Mouse (Mus musculus): ENCODE measurements around the gene Bcat2. TPM values are rescaled to one million over a fixed set of nuclear protein-coding genes. Genes with fewer than 3 reads are reported as not detected.
A peak's percentile ranks its signal among the peaks of the same experiment; 100 is the strongest.

Gene Bcat2
- polyA plus RNA-seq, 1 experiment = 26.3 TPM

DNA sequence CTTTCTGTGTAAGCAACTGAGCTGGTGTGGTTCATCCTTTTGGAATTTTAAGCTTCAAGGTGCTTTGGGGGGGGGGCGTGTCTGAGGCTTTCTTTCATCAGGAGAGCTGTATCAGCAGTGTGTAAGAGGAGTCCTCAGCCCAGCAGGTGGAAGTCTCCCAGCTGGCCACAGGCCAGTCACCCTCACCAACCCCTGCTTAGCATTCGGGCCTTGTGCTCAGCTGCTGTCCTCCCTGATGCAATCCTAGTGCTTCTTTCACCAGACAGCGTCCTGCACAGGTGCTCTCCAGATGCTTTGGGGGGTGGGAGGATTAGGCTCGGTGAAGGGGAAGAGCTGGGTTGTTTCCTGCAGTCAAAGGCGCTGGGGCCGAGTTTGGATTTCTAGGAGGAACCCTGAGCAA is 46.3 kb downstream of the Bcat2 start:
- no peak overlapping the region for H3K27ac ChIP-seq (ENCODE audit: insufficient read depth, low read depth, low read length)
- 30% methylated on average over 6 of the region's 6 CpGs for WGBS
- H3K4me1 ChIP-seq (ENCODE audit: control insufficient read depth, insufficient read depth, insufficient read length, low read length) = peaks cover 5% of the 10 kb centered on the region
- H3K36me3 ChIP-seq (ENCODE audit: control insufficient read depth, insufficient read depth, low read length) = no peaks in the 10 kb centered on the region
- no peak overlapping the region for H3K4me3 ChIP-seq (ENCODE audit: low read depth, low read length)
- H3K27me3 ChIP-seq (ENCODE audit: control insufficient read depth, insufficient read depth, low read length) = peaks cover 35% of the 10 kb centered on the region
- no peak for TF ChIP-seq CTCF (IDR thresholded peaks at IDR 0.05; ENCODE audit: extremely low read depth, insufficient read length, insufficient replicate concordance, low read depth, low read length)
- TF ChIP-seq POLR2A (IDR thresholded peaks at IDR 0.05; ENCODE audit: low read depth, low read length) = no peak

DNA sequence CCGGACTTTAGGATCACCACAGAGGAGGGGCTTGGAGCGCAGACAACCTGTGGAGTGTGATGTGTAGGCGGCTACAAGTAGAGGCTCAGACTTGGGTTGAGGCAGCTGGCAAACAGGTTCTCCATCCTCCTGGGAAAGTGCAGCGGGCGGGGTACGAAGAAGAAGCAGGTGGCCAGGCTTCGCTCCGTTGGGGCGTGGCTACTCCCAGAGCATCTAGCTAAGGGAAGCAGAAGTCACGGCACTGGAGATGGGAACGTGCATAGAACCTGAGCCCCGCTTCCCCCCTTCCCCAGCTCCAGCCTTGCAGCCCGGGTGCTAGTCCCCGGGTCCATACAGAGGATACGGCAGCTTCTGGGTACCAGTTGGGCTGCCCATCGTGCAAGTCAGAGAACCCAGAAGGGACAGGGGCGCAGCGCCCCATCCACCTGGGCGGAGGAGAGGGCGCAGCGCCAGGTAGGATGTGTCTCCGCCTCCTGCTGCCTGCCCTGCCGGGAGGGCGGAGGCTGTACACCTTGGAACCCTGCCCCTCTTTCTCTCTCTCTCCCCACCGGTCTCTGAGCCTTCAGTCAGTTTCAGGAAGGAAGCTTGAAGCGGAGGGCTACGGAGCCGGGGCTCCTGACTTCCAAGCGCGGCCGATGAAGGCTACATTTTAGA is 47.2 kb downstream of the Bcat2 start, which contains the start of gene Fut1:
Gene Fut1 (plus strand): TSS at position 248 of the 654 bp plus-strand sequence.
- WGBS = 5% methylated on average over 31 of the region's 31 CpGs
- Histone ChIP-seq H3K27ac (ENCODE audit: insufficient read depth, low read depth, low read length) (no peak within 1 kb of the TSS), H3K36me3 (ENCODE audit: control insufficient read depth, insufficient read depth, low read length) (no peaks in the 10 kb centered on the region), H3K27me3 (ENCODE audit: control insufficient read depth, insufficient read depth, low read length) (peaks cover 35% of the 10 kb centered on the region), H3K4me3 (ENCODE audit: low read depth, low read length) (peak within 1 kb of the TSS; percentile 31), H3K4me1 (ENCODE audit: control insufficient read depth, insufficient read depth, insufficient read length, low read length) (peaks cover 5% of the 10 kb centered on the region)
- no peak for TF ChIP-seq POLR2A (IDR thresholded peaks at IDR 0.05; ENCODE audit: low read depth, low read length)
- TF ChIP-seq CTCF (IDR thresholded peaks at IDR 0.05; ENCODE audit: extremely low read depth, insufficient read length, insufficient replicate concordance, low read depth, low read length) = no peak

DNA sequence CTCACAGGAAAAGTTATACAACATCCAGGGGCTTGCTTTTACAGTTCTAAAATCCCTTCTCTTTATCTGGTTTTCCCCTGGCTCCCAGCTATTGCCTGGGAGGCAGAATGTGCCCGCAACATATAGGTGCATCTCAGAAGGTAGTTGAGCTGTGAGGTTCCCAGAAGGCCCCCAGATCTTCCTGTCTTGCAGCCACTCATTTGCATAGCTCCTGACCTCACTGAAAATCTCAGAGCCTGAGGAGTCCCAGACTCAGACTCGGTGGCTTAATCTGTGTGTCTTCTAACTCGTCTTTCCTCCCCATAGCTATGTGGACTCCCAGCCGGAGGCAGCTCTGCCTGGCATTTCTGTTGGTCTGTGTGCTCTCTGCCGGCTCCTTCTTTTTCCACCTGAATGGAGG is 48.4 kb downstream of the Bcat2 start:
- 87% methylated on average over 5 of the region's 5 CpGs for WGBS
- TF ChIP-seq POLR2A (IDR thresholded peaks at IDR 0.05; ENCODE audit: low read depth, low read length) (no peak), CTCF (IDR thresholded peaks at IDR 0.05; ENCODE audit: extremely low read depth, insufficient read length, insufficient replicate concordance, low read depth, low read length) (no peak)
- H3K4me3 ChIP-seq (ENCODE audit: low read depth, low read length) = no peak overlapping the region

DNA sequence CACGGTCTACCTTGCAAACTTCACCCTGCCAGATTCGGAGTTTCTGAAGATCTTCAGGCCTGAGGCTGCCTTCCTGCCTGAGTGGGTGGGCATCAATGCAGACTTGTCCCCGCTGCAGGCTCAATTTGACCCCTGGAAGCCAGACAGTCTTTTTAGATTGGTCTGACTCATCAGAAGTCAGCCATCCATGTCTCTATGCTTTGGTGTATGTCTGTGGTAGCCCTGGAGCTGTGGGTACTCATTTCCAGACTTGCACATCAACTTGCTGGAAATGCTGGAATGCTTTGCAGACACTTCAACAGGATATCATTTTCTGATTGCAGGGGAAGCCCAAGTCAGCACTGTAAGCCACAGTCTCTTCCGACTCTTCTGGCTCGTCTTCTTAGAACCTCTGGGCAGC is 49.6 kb downstream of the Bcat2 start:
- Histone ChIP-seq H3K4me1 (ENCODE audit: control insufficient read depth, insufficient read depth, insufficient read length, low read length) (peaks cover 5% of the 10 kb centered on the region), H3K27ac (ENCODE audit: insufficient read depth, low read depth, low read length) (no peak overlapping the region), H3K27me3 (ENCODE audit: control insufficient read depth, insufficient read depth, low read length) (peaks cover 33% of the 10 kb centered on the region), H3K4me3 (ENCODE audit: low read depth, low read length) (no peak overlapping the region), H3K36me3 (ENCODE audit: control insufficient read depth, insufficient read depth, low read length) (no peaks in the 10 kb centered on the region)
- no peak for TF ChIP-seq CTCF (IDR thresholded peaks at IDR 0.05; ENCODE audit: extremely low read depth, insufficient read length, insufficient replicate concordance, low read depth, low read length)
- no peak for TF ChIP-seq POLR2A (IDR thresholded peaks at IDR 0.05; ENCODE audit: low read depth, low read length)
- WGBS = 96% methylated on average over 5 of the region's 5 CpGs

More for the DNA sequence above, 48.4 kb downstream of the Bcat2 start:
- H3K36me3 ChIP-seq (ENCODE audit: control insufficient read depth, insufficient read depth, low read length) = no peaks in the 10 kb centered on the region
- peaks cover 5% of the 10 kb centered on the region for H3K4me1 ChIP-seq (ENCODE audit: control insufficient read depth, insufficient read depth, insufficient read length, low read length)
- peaks cover 35% of the 10 kb centered on the region for H3K27me3 ChIP-seq (ENCODE audit: control insufficient read depth, insufficient read depth, low read length)
- H3K27ac ChIP-seq (ENCODE audit: insufficient read depth, low read depth, low read length) = no peak overlapping the region

DNA sequence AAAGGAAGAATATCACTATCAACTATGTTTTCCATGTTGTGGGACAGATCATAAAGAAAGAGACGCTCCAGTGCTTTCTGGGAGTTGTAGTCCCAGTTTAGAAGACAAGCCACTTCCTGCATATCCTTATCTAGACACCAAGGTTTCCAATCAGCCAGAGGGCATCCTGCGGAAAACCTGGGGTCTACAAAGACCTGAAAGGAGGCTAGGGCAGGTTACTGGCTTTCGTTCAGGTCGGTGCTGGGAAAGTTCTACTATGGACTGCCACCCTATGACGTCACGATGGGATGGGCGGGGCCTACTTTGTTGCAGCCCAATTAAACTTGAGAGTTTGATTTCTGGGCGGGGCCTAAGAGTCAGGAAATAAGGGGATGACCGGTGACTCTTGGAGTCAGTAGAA is 51.5 kb downstream of the Bcat2 start, which contains the start of gene Izumo1:
Gene Izumo1 (plus strand): TSS at position 369 of the 400 bp plus-strand sequence.
- Histone ChIP-seq H3K4me3 (ENCODE audit: low read depth, low read length) (no peak within 1 kb of the TSS), H3K36me3 (ENCODE audit: control insufficient read depth, insufficient read depth, low read length) (no peaks in the 10 kb centered on the region), H3K27me3 (ENCODE audit: control insufficient read depth, insufficient read depth, low read length) (peaks cover 24% of the 10 kb centered on the region), H3K27ac (ENCODE audit: insufficient read depth, low read depth, low read length) (no peak within 1 kb of the TSS), H3K4me1 (ENCODE audit: control insufficient read depth, insufficient read depth, insufficient read length, low read length) (peaks cover 5% of the 10 kb centered on the region)
- WGBS = 40% methylated on average over 9 of the region's 9 CpGs
- TF ChIP-seq POLR2A (IDR thresholded peaks at IDR 0.05; ENCODE audit: low read depth, low read length) = no peak
- no peak for TF ChIP-seq CTCF (IDR thresholded peaks at IDR 0.05; ENCODE audit: extremely low read depth, insufficient read length, insufficient replicate concordance, low read depth, low read length)

DNA sequence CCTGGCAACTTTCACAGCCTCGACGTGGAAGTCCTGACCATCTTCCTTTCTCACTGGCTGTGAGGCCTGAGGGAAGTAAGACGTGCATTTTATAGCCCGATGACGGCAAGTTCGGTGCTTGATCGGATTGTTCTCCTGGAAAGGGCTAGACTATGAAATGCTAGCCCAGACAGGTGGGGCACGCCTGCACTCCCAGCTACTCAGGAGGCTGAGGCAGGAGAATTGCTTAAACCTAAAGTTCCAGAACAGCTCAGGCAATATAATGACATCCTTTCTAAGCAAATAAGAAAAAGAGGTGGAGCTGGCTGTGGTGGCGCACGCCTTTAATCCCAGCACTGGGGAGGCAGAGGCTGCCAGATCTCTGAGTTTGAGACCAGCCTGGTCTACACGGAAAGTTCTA is 53.6 kb downstream of the Bcat2 start:
- H3K4me3 ChIP-seq (ENCODE audit: low read depth, low read length) = no peak overlapping the region
- 92% methylated on average over 11 of the region's 11 CpGs for WGBS
- no peaks in the 10 kb centered on the region for H3K4me1 ChIP-seq (ENCODE audit: control insufficient read depth, insufficient read depth, insufficient read length, low read length)
- no peaks in the 10 kb centered on the region for H3K36me3 ChIP-seq (ENCODE audit: control insufficient read depth, insufficient read depth, low read length)
- H3K27me3 ChIP-seq (ENCODE audit: control insufficient read depth, insufficient read depth, low read length) = peaks cover 21% of the 10 kb centered on the region
- TF ChIP-seq POLR2A (IDR thresholded peaks at IDR 0.05; ENCODE audit: low read depth, low read length) (no peak), CTCF (IDR thresholded peaks at IDR 0.05; ENCODE audit: extremely low read depth, insufficient read length, insufficient replicate concordance, low read depth, low read length) (no peak)
- H3K27ac ChIP-seq (ENCODE audit: insufficient read depth, low read depth, low read length) = no peak overlapping the region

DNA sequence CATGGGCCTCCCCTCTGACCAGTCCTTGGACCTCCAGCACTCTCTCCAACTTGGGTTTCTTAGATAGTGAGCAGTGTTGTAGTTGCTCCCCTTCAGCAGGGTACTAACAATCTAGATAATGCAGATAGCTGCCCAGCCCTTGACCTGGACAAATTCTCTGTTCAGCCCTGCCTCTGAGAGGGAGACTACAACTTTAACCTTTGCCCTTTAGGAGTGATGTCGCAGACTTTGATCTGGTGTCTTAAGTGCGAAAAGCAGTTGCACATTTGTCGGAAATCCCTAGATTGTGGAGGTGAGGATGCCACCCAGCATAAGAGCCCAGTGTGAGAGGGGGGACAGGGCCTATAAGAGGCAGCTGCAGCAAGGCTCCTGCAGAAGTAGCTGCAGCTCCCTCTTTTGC is 54.8 kb downstream of the Bcat2 start:
- TF ChIP-seq POLR2A (IDR thresholded peaks at IDR 0.05; ENCODE audit: low read depth, low read length) (no peak), CTCF (IDR thresholded peaks at IDR 0.05; ENCODE audit: extremely low read depth, insufficient read length, insufficient replicate concordance, low read depth, low read length) (no peak)
- Histone ChIP-seq H3K4me1 (ENCODE audit: control insufficient read depth, insufficient read depth, insufficient read length, low read length) (no peaks in the 10 kb centered on the region; the same call in 1 of the 2 replicates), H3K27ac (ENCODE audit: insufficient read depth, low read depth, low read length) (no peak overlapping the region), H3K27me3 (ENCODE audit: control insufficient read depth, insufficient read depth, low read length) (peaks cover 16% of the 10 kb centered on the region), H3K36me3 (ENCODE audit: control insufficient read depth, insufficient read depth, low read length) (no peaks in the 10 kb centered on the region), H3K4me3 (ENCODE audit: low read depth, low read length) (no peak overlapping the region)
- WGBS = 46% methylated on average over 3 of the region's 3 CpGs

Data from small intestine, adult 2 months (tissue).